Mouse (Mus musculus) CH12.LX (cell line): Measurements from ENCODE around the gene Gpr155. TPM values are rescaled to one million over a fixed set of nuclear protein-coding genes. Genes with fewer than 3 reads are reported as not detected.

ENCODE experiments used
- DNase-seq: peaks from one replicate; pipeline ENCODE4 v3.0.0-alpha.2; 2013; ENCODE audit errors: extremely low read depth
- H3K27ac ChIP-seq: 2 replicates; pipeline ENCODE4 v1.5.1; 2012; ENCODE audit warnings: low read depth, mild to moderate bottlenecking, control low read depth, moderate library complexity; ENCODE audit not compliant: insufficient read depth
- H3K27me3 ChIP-seq: replicated peaks from 2 replicates; pipeline ENCODE3; 2012; ENCODE audit warnings: inconsistent platforms
- H3K36me3 ChIP-seq, 2 experiments: replicated peaks in 1 of 2; 2 replicates each; pipeline versions ENCODE3 to v1.6.1; 2012; ENCODE audit warnings: inconsistent platforms in 1 of 2, low read length in 1 of 2, mild to moderate bottlenecking in 1 of 2, mixed read lengths in 1 of 2, moderate library complexity in 1 of 2; ENCODE audit not compliant: control insufficient read depth in 1 of 2, insufficient read depth in 1 of 2
- H3K4me1 ChIP-seq, 2 experiments: 2 replicates each; pipeline ENCODE4 v1.6.1; 2012; ENCODE audit warnings: inconsistent platforms in 1 of 2, moderate library complexity in 1 of 2; ENCODE audit not compliant: insufficient read depth in 2 of 2, control insufficient read depth in 1 of 2
- H3K4me2 ChIP-seq: 2 replicates; pipeline ENCODE4 v1.6.1; 2012; ENCODE audit warnings: low read depth, mild to moderate bottlenecking, control low read depth; ENCODE audit not compliant: poor library complexity, insufficient read depth, severe bottlenecking
- H3K4me3 ChIP-seq, 3 experiments: fragments of 150-350 bp in 1 of 3; sonication (generic) in 1 of 3; replicated peaks in 1 of 3; 2 replicates each; pipeline versions ENCODE3 to v1.5.1; 2011 to 2012; ENCODE audit warnings: low read depth in 2 of 3, low read length in 2 of 3, mild to moderate bottlenecking in 2 of 3, moderate library complexity in 2 of 3, control low read depth in 1 of 3, improper control_type of control experiment in 1 of 3, inconsistent platforms in 1 of 3, mixed read lengths in 1 of 3; ENCODE audit not compliant: poor library complexity in 1 of 3
- H3K79me2 ChIP-seq: replicated peaks from 2 replicates; pipeline ENCODE4 v1.6.1; 2012; ENCODE audit warnings: mild to moderate bottlenecking, moderate library complexity; ENCODE audit not compliant: control insufficient read depth, poor library complexity, insufficient read depth, severe bottlenecking; ENCODE audit errors: extremely low read depth
- H3K9ac ChIP-seq: 2 replicates; pipeline ENCODE4 v1.6.1; 2012; ENCODE audit warnings: low read depth, mild to moderate bottlenecking, control low read depth, moderate library complexity; ENCODE audit not compliant: insufficient read depth
- H3K9me3 ChIP-seq: replicated peaks from 2 replicates; pipeline ENCODE3; 2012; ENCODE audit warnings: low read length, inconsistent platforms, mixed read lengths
- BHLHE40 ChIP-seq: IDR thresholded peaks from 2 replicates; pipeline ENCODE4 v1.6.1; 2011; ENCODE audit warnings: mild to moderate bottlenecking, low read depth, low read length, improper control_type of control experiment
- CHD1 ChIP-seq: IDR thresholded peaks from 2 replicates; pipeline ENCODE4 v1.6.1; 2012; ENCODE audit warnings: low read depth, low read length, improper control_type of control experiment, inconsistent platforms
- CHD2 ChIP-seq: IDR thresholded peaks from 2 replicates; pipeline ENCODE4 v1.6.1; 2011; ENCODE audit warnings: low read length, improper control_type of control experiment
- CTCF ChIP-seq, 2 experiments: IDR thresholded peaks in 1 of 2; conservative IDR thresholded peaks in 1 of 2; 2 replicates each; pipeline ENCODE4 v1.5.1; 2011 to 2012; ENCODE audit warnings: low read depth in 2 of 2, low read length in 2 of 2, improper control_type of control experiment in 1 of 2, inconsistent platforms in 1 of 2, mild to moderate bottlenecking in 1 of 2, moderate library complexity in 1 of 2
- E2F4 ChIP-seq: IDR thresholded peaks from 2 replicates; pipeline ENCODE4 v1.6.1; 2011; ENCODE audit warnings: low read depth, low read length, improper control_type of control experiment; ENCODE audit not compliant: insufficient replicate concordance
- ELF1 ChIP-seq: IDR thresholded peaks from 2 replicates; pipeline ENCODE4 v1.6.1; 2014; ENCODE audit warnings: low read depth, mild to moderate bottlenecking, inconsistent platforms, low read length, improper control_type of control experiment
- EP300 ChIP-seq: IDR thresholded peaks from 2 replicates; pipeline ENCODE4 v1.6.1; 2011; ENCODE audit warnings: low read length, improper control_type of control experiment
- ETS1 ChIP-seq: conservative IDR thresholded peaks from 2 replicates; pipeline ENCODE4 v1.6.1; 2012; ENCODE audit warnings: low read depth, mild to moderate bottlenecking, inconsistent platforms, low read length, improper control_type of control experiment, moderate library complexity
- HCFC1 ChIP-seq: IDR thresholded peaks from 2 replicates; pipeline ENCODE4 v1.6.1; 2012; ENCODE audit warnings: low read depth, mild to moderate bottlenecking, inconsistent platforms, low read length, improper control_type of control experiment
- IRF4 ChIP-seq: IDR thresholded peaks from 2 replicates; pipeline ENCODE4 v1.6.1; 2014; ENCODE audit warnings: low read depth, mild to moderate bottlenecking, inconsistent platforms, low read length, improper control_type of control experiment
- MAFK ChIP-seq: IDR thresholded peaks from 2 replicates; pipeline ENCODE4 v1.6.1; 2011; ENCODE audit warnings: low read length, improper control_type of control experiment; ENCODE audit not compliant: insufficient replicate concordance
- MAX ChIP-seq: IDR thresholded peaks from 2 replicates; pipeline ENCODE4 v1.6.1; 2011; ENCODE audit warnings: low read length, improper control_type of control experiment
- MAZ ChIP-seq: IDR thresholded peaks from 2 replicates; pipeline ENCODE4 v1.6.1; 2012; ENCODE audit warnings: low read depth, mild to moderate bottlenecking, inconsistent platforms, low read length, improper control_type of control experiment, moderate library complexity
- MEF2A ChIP-seq: IDR thresholded peaks from 2 replicates; pipeline ENCODE4 v1.6.1; 2014; ENCODE audit warnings: low read depth, mild to moderate bottlenecking, inconsistent platforms, low read length, improper control_type of control experiment, borderline replicate concordance
- MYC ChIP-seq: IDR thresholded peaks from 2 replicates; pipeline ENCODE4 v1.6.1; 2011; ENCODE audit warnings: low read depth, mild to moderate bottlenecking, improper control_type of control experiment, low read length
- NELFE ChIP-seq: IDR thresholded peaks from 2 replicates; pipeline ENCODE4 v1.6.1; 2011; ENCODE audit warnings: low read depth, low read length, improper control_type of control experiment
- POLR2A ChIP-seq: IDR thresholded peaks from 2 replicates; pipeline ENCODE4 v1.6.1; 2011; ENCODE audit warnings: low read depth, mild to moderate bottlenecking, improper control_type of control experiment, low read length
- POLR2AphosphoS2 ChIP-seq: IDR thresholded peaks from 2 replicates; pipeline ENCODE4 v1.6.1; 2011; ENCODE audit warnings: low read depth, low read length, improper control_type of control experiment
- RAD21 ChIP-seq: IDR thresholded peaks from 2 replicates; pipeline ENCODE4 v1.6.1; 2011; ENCODE audit warnings: low read depth, mild to moderate bottlenecking, low read length, improper control_type of control experiment, moderate library complexity
- SIN3A ChIP-seq: IDR thresholded peaks from 2 replicates; pipeline ENCODE4 v1.6.1; 2012; ENCODE audit warnings: low read length, improper control_type of control experiment, inconsistent platforms
- SMC3 ChIP-seq: IDR thresholded peaks from 2 replicates; pipeline ENCODE4 v1.6.1; 2011; ENCODE audit warnings: low read depth, low read length, improper control_type of control experiment
- TBP ChIP-seq: conservative IDR thresholded peaks from 2 replicates; pipeline ENCODE4 v1.6.1; 2011; ENCODE audit warnings: low read depth, low read length, improper control_type of control experiment
- TCF12 ChIP-seq: IDR thresholded peaks from 2 replicates; pipeline ENCODE4 v1.6.1; 2014; ENCODE audit warnings: low read depth, mild to moderate bottlenecking, inconsistent platforms, low read length, improper control_type of control experiment
- UBTF ChIP-seq: IDR thresholded peaks from 2 replicates; pipeline ENCODE4 v1.6.1; 2012; ENCODE audit warnings: low read depth, mild to moderate bottlenecking, inconsistent platforms, low read length, improper control_type of control experiment, moderate library complexity
- ZKSCAN1 ChIP-seq: IDR thresholded peaks from 2 replicates; pipeline ENCODE4 v1.6.1; 2012; ENCODE audit warnings: low read depth, inconsistent platforms, low read length, improper control_type of control experiment, borderline replicate concordance
- ZMIZ1 ChIP-seq: IDR thresholded peaks from 2 replicates; pipeline ENCODE4 v1.6.1; 2012; ENCODE audit warnings: low read depth, mild to moderate bottlenecking, inconsistent platforms, low read length, improper control_type of control experiment
- dilution Hi-C: fragments of 300-500 bp; cut with MboI; formaldehyde crosslinking; loops from 2 replicates; pipeline ENCODE4 v1.14.3; 2020; ENCODE audit warnings: low sequenced_read_pairs; ENCODE audit not compliant: extremely low pct_unique_long_range_greater_than_20kb, extremely low pct_ligation_motif_present
- in situ Hi-C: fragments of 300-500 bp; cut with MboI; formaldehyde crosslinking; loops from 3 replicates; pipeline ENCODE4 v1.14.3; 2019; ENCODE audit warnings: low sequenced_read_pairs, low pct_ligation_motif_present, low pct_unique_long_range_greater_than_20kb, mixed read lengths
- polyA plus RNA-seq: library from polyadenylated mRNA; unstranded; fragments of >175 nt; gene quantifications from 2 replicates; pipeline ENCODE4 v1.2.1, GENCODE M21; 2012; ENCODE audit warnings: low read depth; ENCODE audit not compliant: insufficient read length
- total RNA-seq, 2 experiments: library from RNA; depleted of rRNA; stranded (reverse); fragments of 300-350 nt in 1 of 2; fragments of >200 nt in 1 of 2; gene quantifications; 2 replicates each; pipeline ENCODE4 v1.2.3; 2012 to 2014

Gene Gpr155
- total and polyA plus RNA-seq, 3 experiments = 3.0 to 5.7 (median 3.2) TPM

- TF ChIP-seq MEF2A (peak; percentile 58; the same call in 1 of the 2 replicates), MYC (peak; percentile 86), E2F4 (no peak), POLR2AphosphoS2 (no peak), CTCF (conservative IDR thresholded peaks at IDR 0.05 in 1 of 2, IDR thresholded peaks at IDR 0.05 in 1 of 2; ENCODE audit: low read depth in 2 of 2, low read length in 2 of 2) (no peak), MAFK (no peak), UBTF (no peak), ZMIZ1 (0 out of 2 replicates have a peak, but pooled peaks have one; percentile 27)
Measured at GRCm38 (mm10) chr2:73404442-73404841, 18.1 kb upstream of the Gpr155 start (continued).

DNA sequence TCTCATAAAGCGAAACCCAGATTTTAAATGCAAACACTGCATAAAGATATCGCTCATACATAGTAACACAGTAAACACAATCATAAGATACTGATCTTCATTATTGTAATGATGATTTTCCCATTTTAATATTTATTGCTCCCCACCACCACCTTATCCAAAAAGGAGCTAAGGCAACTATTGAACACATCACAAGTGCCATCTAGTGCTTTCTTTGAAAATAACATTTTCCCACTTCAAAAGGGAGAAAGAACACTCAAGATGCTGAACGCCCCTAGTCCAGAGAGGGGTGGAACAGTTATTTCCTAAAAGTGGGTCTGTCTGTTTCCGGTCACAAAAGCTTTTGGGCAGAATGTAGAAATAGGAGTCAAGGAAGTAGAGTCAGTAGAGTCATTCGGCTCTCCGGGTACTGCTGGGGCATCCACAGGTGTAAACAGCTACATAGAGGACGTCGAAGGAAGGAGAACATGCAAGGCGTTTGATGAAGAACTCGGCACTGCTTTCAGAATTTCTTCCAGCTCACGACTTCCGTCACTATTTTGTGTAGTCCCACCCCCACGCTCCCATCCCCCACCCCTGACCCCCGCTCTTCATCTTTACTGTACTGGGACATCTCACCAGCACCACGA lies 17.1 kb upstream of the Gpr155 start:
- H3K4me1 ChIP-seq = peaks cover 5 to 33% of the 10 kb centered on the region in 2 experiments; a peak in 3 of 4 replicates
- H3K27me3 ChIP-seq = no peaks in the 10 kb centered on the region
- H3K4me2 ChIP-seq = peak overlapping the region; percentile 99
- H3K79me2 ChIP-seq = no peaks in the 10 kb centered on the region
- H3K4me3 ChIP-seq = peak overlapping the region; percentile 56 to 71 (median 57)
- in situ Hi-C loops = loop anchor here (10.0 to 25.0 kb wide), 2 partner anchors 89 to 241 kb away; partner anchors contain the start of genes Cir1 and Scrn3
- peak overlapping the region; percentile 87 for H3K27ac ChIP-seq
- H3K9me3 ChIP-seq = no peaks in the 10 kb centered on the region
- peaks cover 0 to 21% of the 10 kb centered on the region in 2 experiments for H3K36me3 ChIP-seq
- TF ChIP-seq SMC3 = peak; percentile 59
- TF ChIP-seq CTCF (conservative IDR thresholded peaks at IDR 0.05 in 1 of 2, IDR thresholded peaks at IDR 0.05 in 1 of 2; ENCODE audit: low read depth in 2 of 2, low read length in 2 of 2) = peak in 1 of 2 experiments; percentile 80; a peak in 2 of 4 replicates
- TF ChIP-seq ZKSCAN1 = no peak
- 0 out of 2 replicates have a peak, but pooled peaks have one; percentile 16 for TF ChIP-seq HCFC1
- peak; percentile 74; the same call in 1 of the 2 replicates for TF ChIP-seq CHD2
- peak; percentile 41 for TF ChIP-seq NELFE
- no peak for TF ChIP-seq IRF4
- TF ChIP-seq TCF12 = peak; percentile 44
- TF ChIP-seq MAFK = no peak
- TF ChIP-seq ETS1 = no peak; the same call in 1 of the 2 replicates
- no peak; the same call in 1 of the 2 replicates for TF ChIP-seq BHLHE40
- 0 out of 2 replicates have a peak, but pooled peaks have one; percentile 39 for TF ChIP-seq EP300
- TF ChIP-seq MEF2A = no peak
- TF ChIP-seq SIN3A = peak; percentile 53; the same call in 1 of the 2 replicates
- TF ChIP-seq MAX = peak; percentile 76
- no peak for TF ChIP-seq E2F4
- peak; percentile 31; the same call in 1 of the 2 replicates for TF ChIP-seq MAZ
- TF ChIP-seq ELF1 = 0 out of 2 replicates have a peak, but pooled peaks have one; percentile 27
- 0 out of 2 replicates have a peak, but pooled peaks have one; percentile 8 for TF ChIP-seq CHD1
- peak; percentile 62 for TF ChIP-seq TBP
- no peak; the same call in 1 of the 2 replicates for TF ChIP-seq MYC
- TF ChIP-seq RAD21 = peak; percentile 89
- TF ChIP-seq POLR2A = peak; percentile 49; the same call in 1 of the 2 replicates
- peak; percentile 60 for DNase-seq
- dilution Hi-C loops = no loop called here
- peak overlapping the region; percentile 77; the same call in 1 of the 2 replicates for H3K9ac ChIP-seq
